Mouse (Mus musculus): ENCODE results near the gene Arid1b. TPM values are rescaled to one million over a fixed set of nuclear protein-coding genes. Genes with fewer than 3 reads are reported as not detected.

Gene Arid1b
- polyA plus RNA-seq (2016; fragmentation: Nextera tagmentation; extraction: Ambion mirVana) = 9.1 and 9.6 TPM in 2 replicates

DNA sequence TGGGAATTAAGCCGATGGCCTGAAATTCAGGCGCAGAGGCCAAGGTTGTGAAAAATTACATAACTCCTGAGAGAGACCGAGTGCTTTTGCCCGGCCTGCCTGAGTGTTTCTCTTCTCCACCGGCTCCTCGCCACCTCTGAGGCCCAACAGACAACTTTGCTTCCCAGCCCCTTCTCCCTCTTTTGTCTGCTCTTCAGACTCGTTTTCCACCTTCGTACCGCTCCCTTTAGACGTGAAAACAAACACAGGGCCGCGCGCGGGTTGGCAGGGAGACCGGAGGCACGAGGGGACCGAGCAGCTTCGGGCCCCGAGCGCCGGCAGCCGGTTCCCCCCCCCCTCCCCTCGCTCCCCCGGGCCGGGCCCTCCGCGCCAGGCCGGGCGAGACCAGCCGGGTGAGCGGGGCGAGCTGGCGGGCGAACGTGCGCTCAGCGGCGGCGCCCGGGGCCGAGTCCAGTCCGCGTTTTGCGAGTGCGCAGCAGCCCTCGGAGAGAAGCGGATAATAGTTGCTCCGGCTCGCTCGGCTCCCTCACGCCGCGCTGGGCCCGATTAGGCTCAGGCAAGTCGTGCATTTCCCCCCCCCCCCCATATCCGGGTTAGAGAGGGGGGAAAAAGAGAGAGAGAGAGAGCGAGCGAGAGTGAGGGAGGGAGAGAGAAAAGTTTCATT is at the start of gene Arid1b:
Gene Arid1b (plus strand): TSS at position 493 of the 664 bp plus-strand sequence.
- DNase-seq (ENCODE audit: extremely low spot score, low spot score) = peak; percentile 91
- Histone ChIP-seq H3K36me3 (replicated peaks) (no peaks in the 10 kb centered on the region), H3K27ac (peak within 1 kb of the TSS; percentile 100), H3K4me3 (peak within 1 kb of the TSS; percentile 96), H3K9me3 (no peaks in the 10 kb centered on the region), H3K4me1 (peaks cover 54% of the 10 kb centered on the region), H3K27me3 (ENCODE audit: poor library complexity, severe bottlenecking) (peaks cover 14% of the 10 kb centered on the region)
- WGBS = under 1% methylated on average over 53 of the region's 58 CpGs

DNA sequence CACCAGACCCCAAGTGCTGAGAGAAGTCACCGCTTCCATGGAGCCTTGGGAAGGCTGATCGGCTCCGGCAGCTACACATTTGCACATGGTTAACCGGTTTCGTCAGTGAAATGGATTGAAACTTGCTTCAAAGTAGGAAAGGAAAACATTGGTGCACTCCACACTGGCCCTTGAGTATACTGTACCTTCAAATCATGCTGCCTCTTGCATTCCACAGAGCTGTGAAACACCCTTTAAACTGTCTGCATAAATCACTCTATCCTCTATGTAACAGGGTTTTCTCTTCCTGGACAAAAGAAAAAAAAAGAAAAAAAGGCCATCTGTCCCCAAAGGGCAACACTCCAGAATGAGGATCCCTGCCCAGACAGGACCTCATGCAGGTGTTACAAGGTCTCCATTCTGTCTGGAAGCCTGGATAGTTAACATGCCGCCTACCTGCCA is 48.8 kb upstream of the Arid1b start:
- Histone ChIP-seq H3K27me3 (ENCODE audit: poor library complexity, severe bottlenecking) (peaks cover 40% of the 10 kb centered on the region), H3K9me3 (no peaks in the 10 kb centered on the region), H3K4me3 (no peak overlapping the region), H3K36me3 (replicated peaks) (no peaks in the 10 kb centered on the region), H3K27ac (no peak overlapping the region), H3K4me1 (peaks cover 36% of the 10 kb centered on the region)
- 58% methylated on average over 6 of the region's 6 CpGs for WGBS
- DNase-seq (ENCODE audit: extremely low spot score, low spot score) = no peak

DNA sequence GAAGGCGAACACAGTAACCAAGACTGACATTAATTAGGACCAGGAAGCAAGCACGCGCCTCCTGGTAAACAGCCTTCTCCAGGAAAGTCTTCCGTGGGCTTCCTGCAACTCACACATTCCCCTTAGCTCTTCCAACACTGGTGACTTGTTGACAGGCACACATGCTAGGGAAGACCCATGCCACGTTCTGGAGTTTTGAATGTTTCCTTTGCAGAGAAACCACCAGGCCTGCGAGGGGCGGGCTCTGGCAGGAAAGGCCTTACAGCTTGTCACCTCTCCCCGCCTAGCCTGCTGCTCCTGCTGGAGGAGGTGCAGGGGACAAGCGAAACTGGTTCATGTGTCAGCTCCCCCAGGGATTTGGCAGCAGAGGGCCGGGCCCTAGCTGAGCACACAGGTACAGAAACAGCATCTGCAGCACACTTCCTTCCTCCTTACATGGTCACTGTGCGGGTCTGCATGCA is 48.2 kb upstream of the Arid1b start:
- H3K27ac ChIP-seq = peak overlapping the region; percentile 40; the same call in 1 of the 2 replicates
- peak overlapping the region; percentile 16; the same call in 1 of the 2 replicates for H3K4me3 ChIP-seq
- WGBS = 14% methylated on average over 11 of the region's 11 CpGs
- peak; percentile 34 for DNase-seq (ENCODE audit: extremely low spot score, low spot score)
- H3K9me3 ChIP-seq = no peaks in the 10 kb centered on the region
- peaks cover 40% of the 10 kb centered on the region for H3K27me3 ChIP-seq (ENCODE audit: poor library complexity, severe bottlenecking)
- no peaks in the 10 kb centered on the region for H3K36me3 ChIP-seq (replicated peaks)
- peaks cover 30% of the 10 kb centered on the region for H3K4me1 ChIP-seq

DNA sequence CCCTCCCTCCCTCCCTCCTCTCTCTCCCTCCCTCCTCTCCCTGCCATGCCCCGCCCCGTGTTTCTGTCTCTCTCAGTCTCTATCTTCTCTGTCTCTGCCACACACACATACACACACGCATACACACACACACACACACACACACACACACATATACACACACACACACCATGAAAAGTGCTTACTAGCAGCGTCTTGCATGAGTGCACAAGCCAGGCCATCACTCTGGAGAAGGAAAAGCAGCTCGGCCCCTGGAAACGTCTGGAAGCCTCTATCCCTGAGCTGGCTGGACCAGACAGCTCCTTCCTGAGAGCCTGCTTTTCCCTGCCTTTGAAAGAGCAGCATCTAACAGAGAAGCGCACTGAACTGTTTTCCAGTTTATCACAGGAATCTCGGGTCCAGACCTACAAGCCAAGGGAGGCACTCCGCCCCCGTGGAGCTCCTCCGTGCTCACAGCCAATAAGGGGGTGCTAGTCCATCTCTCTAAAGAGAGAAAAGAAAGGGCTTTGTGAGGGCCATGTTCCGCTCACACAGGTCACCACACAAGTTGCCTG is 47.6 kb upstream of the Arid1b start:
- Histone ChIP-seq H3K9me3 (no peaks in the 10 kb centered on the region), H3K4me1 (peaks cover 24% of the 10 kb centered on the region), H3K36me3 (replicated peaks) (no peaks in the 10 kb centered on the region), H3K27ac (peak overlapping the region; percentile 51; the same call in 1 of the 2 replicates), H3K4me3 (peak overlapping the region; percentile 16; the same call in 1 of the 2 replicates), H3K27me3 (ENCODE audit: poor library complexity, severe bottlenecking) (peaks cover 40% of the 10 kb centered on the region)
- no peak for DNase-seq (ENCODE audit: extremely low spot score, low spot score)
- 14% methylated on average over 11 of the region's 12 CpGs for WGBS

DNA sequence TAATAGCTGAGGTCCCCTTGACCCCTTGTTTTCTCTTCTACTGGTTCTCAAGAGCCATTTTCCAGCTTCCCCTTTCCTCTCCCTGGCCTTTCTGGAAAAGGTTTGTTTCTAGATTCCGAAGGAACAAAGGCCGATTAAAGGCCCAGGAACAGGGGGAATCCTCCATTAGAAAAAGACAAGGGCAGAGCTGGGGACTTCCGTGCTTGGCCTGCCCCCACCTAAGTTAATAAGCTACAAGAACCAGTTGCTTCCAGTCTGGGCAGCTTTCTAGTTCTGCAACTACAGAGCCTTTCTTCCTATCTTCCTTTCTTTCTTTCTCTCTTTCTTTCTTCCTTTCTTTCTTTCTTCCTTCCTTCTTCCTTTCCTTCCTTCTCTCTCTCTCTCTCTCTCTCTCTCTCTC is 47.1 kb upstream of the Arid1b start:
- no peaks in the 10 kb centered on the region for H3K9me3 ChIP-seq
- DNase-seq (ENCODE audit: extremely low spot score, low spot score) = no peak
- H3K27me3 ChIP-seq (ENCODE audit: poor library complexity, severe bottlenecking) = peaks cover 40% of the 10 kb centered on the region
- WGBS = 24% methylated on average over 3 of the region's 3 CpGs
- H3K27ac ChIP-seq = no peak overlapping the region
- H3K4me1 ChIP-seq = peaks cover 20% of the 10 kb centered on the region
- no peak overlapping the region for H3K4me3 ChIP-seq
- no peaks in the 10 kb centered on the region for H3K36me3 ChIP-seq (replicated peaks)

DNA sequence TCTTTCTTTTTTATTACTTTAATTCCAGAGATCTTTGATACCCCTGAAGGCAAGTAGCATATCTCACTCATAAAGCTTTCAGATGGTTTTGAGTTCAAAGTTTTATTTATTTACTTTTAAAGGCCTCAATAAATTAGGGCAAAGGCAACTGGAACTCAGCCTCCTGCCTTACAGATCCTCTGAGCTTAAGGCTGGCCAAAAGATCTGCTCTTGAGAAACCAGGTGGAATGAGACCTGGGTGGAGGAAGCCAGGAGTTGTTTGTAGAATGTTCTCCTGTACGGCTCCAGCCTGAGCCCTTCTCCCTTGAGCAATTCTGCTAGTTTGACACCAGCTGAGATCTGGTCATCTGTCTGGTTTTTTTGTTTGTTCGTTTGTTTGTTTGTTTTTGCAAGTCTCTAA is 46.7 kb upstream of the Arid1b start:
- H3K27me3 ChIP-seq (ENCODE audit: poor library complexity, severe bottlenecking) = peaks cover 40% of the 10 kb centered on the region

DNA sequence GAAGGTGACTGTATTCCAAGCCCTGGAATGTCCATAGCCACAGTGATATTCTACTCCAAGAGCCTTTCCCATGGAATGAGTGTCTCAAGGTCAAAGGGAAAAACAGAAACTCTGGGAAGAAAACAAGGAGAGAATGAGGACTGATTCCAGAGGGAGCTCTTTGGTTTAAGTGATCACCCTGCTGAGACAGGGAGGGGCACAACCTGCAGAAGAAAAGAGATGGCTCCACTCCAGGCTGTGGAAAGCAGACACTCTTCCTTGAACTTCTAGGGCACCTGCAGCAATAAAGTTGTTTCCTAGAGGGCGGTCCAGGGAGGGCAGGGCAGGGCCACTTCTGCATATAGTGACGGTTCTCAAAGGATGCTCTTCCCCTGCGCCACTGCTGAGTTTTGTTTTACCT is 45.6 kb upstream of the Arid1b start:
- 56% methylated on average over 3 of the region's 3 CpGs for WGBS
- no peak overlapping the region for H3K27ac ChIP-seq
- H3K4me1 ChIP-seq = peaks cover 20% of the 10 kb centered on the region
- no peak overlapping the region for H3K4me3 ChIP-seq
- peaks cover 40% of the 10 kb centered on the region for H3K27me3 ChIP-seq (ENCODE audit: poor library complexity, severe bottlenecking)
- H3K36me3 ChIP-seq (replicated peaks) = no peaks in the 10 kb centered on the region
- no peak for DNase-seq (ENCODE audit: extremely low spot score, low spot score)
- no peaks in the 10 kb centered on the region for H3K9me3 ChIP-seq

More for the DNA sequence above, 46.7 kb upstream of the Arid1b start:
- Histone ChIP-seq H3K4me3 (no peak overlapping the region), H3K36me3 (replicated peaks) (no peaks in the 10 kb centered on the region), H3K27ac (no peak overlapping the region), H3K4me1 (peaks cover 20% of the 10 kb centered on the region), H3K9me3 (no peaks in the 10 kb centered on the region)
- no peak for DNase-seq (ENCODE audit: extremely low spot score, low spot score)
- 63% methylated on average over 2 of the region's 2 CpGs for WGBS

DNA sequence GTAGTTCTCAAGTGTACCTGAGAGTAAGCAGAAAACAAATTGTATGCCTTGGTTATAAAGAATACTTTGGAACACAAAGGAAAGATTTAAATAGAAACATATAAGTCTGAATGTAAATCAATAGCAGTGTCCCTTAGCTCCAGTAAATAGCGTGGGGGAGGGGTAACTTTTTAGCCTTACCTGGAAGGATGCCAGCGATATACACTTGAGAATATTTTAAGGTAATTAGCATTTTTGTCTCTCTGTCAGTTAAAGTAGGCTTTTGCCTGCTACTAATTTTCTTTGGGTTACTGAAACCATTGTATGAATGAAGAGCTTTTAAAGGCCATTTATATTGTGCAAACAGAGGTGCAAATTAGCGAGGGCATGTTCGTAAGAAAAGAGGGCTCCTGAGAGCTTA is 39.7 kb upstream of the Arid1b start:
- H3K4me1 ChIP-seq = peaks cover 3% of the 10 kb centered on the region
- no peaks in the 10 kb centered on the region; the same call in 1 of the 2 replicates for H3K27me3 ChIP-seq (ENCODE audit: poor library complexity, severe bottlenecking)
- DNase-seq (ENCODE audit: extremely low spot score, low spot score) = no peak
- H3K27ac ChIP-seq = no peak overlapping the region
- 77% methylated on average over 4 of the region's 4 CpGs for WGBS
- H3K9me3 ChIP-seq = no peaks in the 10 kb centered on the region
- H3K4me3 ChIP-seq = no peak overlapping the region
- H3K36me3 ChIP-seq (replicated peaks) = no peaks in the 10 kb centered on the region

DNA sequence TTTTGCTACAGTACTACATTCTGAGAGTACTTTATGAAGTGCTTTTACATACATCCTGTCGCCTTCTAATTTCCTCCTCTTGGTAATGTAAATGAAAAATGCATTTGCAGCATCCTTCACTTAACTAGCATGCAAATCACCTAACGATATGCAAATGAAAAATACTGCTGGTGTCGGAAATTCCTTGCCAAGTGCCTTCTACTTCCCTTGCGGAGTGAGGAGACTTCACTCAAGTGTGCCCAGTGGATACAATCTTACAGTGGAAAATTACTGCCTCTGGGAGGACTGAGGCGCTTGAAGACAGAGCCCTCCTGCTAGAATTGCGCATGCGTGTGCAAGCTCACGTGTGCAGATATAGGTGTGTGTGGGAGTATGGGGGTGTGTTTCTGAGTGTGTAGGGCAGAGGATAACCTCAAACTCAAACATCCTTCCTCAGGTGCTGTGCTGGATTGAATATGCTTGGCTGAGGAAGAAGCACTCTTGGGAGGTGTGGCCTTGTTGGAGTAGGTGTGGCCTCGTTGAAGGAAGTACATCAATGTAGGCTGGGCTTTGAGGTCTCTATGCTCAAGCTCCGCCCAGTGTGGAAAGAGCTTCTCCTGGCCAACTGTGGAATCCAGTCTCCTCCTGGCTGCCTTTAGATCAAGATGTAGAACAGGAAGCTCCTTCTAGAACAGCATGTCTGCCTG is 29.8 kb upstream of the Arid1b start:
- DNase-seq (ENCODE audit: extremely low spot score, low spot score) = no peak
- WGBS = 88% methylated on average over 10 of the region's 10 CpGs
- no peaks in the 10 kb centered on the region for H3K36me3 ChIP-seq (replicated peaks)
- no peaks in the 10 kb centered on the region for H3K9me3 ChIP-seq
- no peaks in the 10 kb centered on the region for H3K4me1 ChIP-seq
- H3K4me3 ChIP-seq = no peak overlapping the region
- no peak overlapping the region for H3K27ac ChIP-seq
- no peaks in the 10 kb centered on the region for H3K27me3 ChIP-seq (ENCODE audit: poor library complexity, severe bottlenecking)

DNA sequence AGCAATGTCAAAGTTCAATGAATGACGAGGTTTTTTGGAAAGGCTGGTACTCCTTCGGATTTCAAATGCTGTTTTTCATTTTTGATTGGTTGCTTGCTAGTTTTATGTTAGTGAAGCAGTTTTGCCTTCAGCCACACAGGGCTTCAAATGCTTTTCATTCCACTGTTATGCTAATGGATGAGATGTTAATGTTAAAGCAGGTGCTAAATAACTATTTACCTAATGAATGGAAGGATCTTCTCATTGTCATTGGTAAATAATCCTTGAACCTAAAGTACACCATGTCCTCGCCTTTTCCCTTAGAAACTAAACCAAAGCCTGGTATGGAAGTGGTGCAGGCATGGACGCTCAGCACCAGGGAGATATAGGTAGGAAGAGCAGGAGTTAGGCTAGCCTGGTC is 26.9 kb upstream of the Arid1b start:
- Histone ChIP-seq H3K36me3 (replicated peaks) (no peaks in the 10 kb centered on the region), H3K4me1 (no peaks in the 10 kb centered on the region), H3K27ac (no peak overlapping the region), H3K9me3 (no peaks in the 10 kb centered on the region), H3K4me3 (no peak overlapping the region), H3K27me3 (ENCODE audit: poor library complexity, severe bottlenecking) (no peaks in the 10 kb centered on the region)
- no peak for DNase-seq (ENCODE audit: extremely low spot score, low spot score)
- WGBS = 67% methylated on average over 4 of the region's 4 CpGs

DNA sequence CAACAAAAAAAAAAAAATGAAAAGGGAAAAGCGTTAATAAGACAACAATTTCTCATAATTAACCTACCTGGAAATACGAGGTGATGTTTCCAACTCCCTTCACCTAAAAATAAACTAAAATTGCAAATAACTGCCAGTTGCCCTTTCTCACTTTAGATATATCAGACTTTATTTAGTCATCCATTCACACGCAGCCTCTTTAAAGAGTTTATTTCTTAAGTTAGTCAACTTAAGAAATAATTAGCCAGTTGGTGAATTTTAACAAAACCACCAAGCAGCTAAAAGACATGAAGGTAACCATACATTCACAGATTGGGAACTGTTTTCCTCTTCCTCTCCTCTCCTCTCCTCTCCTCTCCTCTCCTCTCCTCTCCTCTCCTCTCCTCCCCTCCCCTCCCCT is 26.1 kb upstream of the Arid1b start:
- WGBS = 94% methylated on average over 3 of the region's 3 CpGs
- H3K4me1 ChIP-seq = no peaks in the 10 kb centered on the region
- H3K4me3 ChIP-seq = no peak overlapping the region
- H3K9me3 ChIP-seq = no peaks in the 10 kb centered on the region
- H3K27me3 ChIP-seq (ENCODE audit: poor library complexity, severe bottlenecking) = no peaks in the 10 kb centered on the region
- no peak overlapping the region for H3K27ac ChIP-seq
- DNase-seq (ENCODE audit: extremely low spot score, low spot score) = no peak
- H3K36me3 ChIP-seq (replicated peaks) = no peaks in the 10 kb centered on the region

DNA sequence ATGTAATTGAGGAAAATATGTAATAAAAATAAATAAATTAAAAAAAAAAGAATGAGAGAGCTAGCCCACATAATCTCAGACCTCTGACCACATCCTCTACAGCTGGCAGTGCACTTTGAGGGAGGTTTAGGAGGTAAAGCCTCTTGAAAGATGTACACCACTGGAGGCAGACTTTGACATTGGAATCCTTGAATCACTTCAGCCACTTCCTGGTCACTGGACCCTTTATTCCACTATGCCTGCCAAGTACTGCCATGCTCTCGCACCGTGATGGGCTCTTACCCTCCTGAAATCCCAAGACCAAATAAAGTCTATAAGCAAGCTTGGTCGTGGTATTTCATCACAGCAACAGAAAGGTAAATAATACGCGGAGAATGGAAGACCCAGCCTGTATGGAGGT is 25.3 kb upstream of the Arid1b start:
- Histone ChIP-seq H3K27ac (no peak overlapping the region), H3K9me3 (no peaks in the 10 kb centered on the region), H3K4me3 (no peak overlapping the region), H3K27me3 (ENCODE audit: poor library complexity, severe bottlenecking) (no peaks in the 10 kb centered on the region), H3K4me1 (no peaks in the 10 kb centered on the region), H3K36me3 (replicated peaks) (no peaks in the 10 kb centered on the region)
- DNase-seq (ENCODE audit: extremely low spot score, low spot score) = no peak
- WGBS = 92% methylated on average over 5 of the region's 5 CpGs

DNA sequence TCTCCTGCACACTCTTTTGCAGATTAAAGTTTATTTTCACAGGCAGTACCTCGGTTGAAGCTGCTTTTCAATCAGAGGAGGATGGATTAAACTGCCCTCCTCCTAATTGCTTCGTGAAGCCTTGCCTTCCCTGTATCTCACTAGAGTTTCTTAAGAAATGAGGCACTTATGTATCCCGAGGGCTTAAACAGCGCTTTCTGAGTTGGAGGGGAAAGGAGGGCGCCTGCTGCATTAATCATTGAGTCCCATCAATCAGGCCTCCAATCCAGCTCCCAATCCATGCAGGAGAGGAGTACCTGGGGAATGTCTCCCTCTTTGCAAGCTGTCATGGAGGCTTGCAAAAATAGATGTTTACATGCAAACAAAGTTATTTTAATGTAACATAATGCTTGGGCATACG is 21.9 kb upstream of the Arid1b start:
- WGBS = 66% methylated on average over 6 of the region's 6 CpGs

More for the DNA sequence above, 21.9 kb upstream of the Arid1b start:
- no peak for DNase-seq (ENCODE audit: extremely low spot score, low spot score)
- H3K4me1 ChIP-seq = no peaks in the 10 kb centered on the region
- no peaks in the 10 kb centered on the region for H3K27me3 ChIP-seq (ENCODE audit: poor library complexity, severe bottlenecking)
- H3K36me3 ChIP-seq (replicated peaks) = no peaks in the 10 kb centered on the region
- H3K4me3 ChIP-seq = no peak overlapping the region
- H3K27ac ChIP-seq = no peak overlapping the region
- no peaks in the 10 kb centered on the region for H3K9me3 ChIP-seq

All from forebrain, embryonic 10.5 days (tissue).